Mouse (Mus musculus): ENCODE results near the gene Rab8b.
A peak's percentile ranks its signal among the peaks of the same experiment; 100 is the strongest.

GRCm38 (mm10) chr9:66920488-66921279, 1.2 kb upstream of the Rab8b start:
- TF ChIP-seq CTCF (IDR thresholded peaks at IDR 0.05; ENCODE audit: low read depth), result peak; percentile 45; the same call in 1 of the 2 replicates
- TF ChIP-seq EP300 (IDR thresholded peaks at IDR 0.05; ENCODE audit: low read depth), result no peak
